Mouse (Mus musculus) CD4-positive, CD25-positive, alpha-beta regulatory T cell, adult 2 months (primary cell): ENCODE measurements around the gene Crim1.

Experiments used
- DNase-seq: peaks from one replicate; pipeline ENCODE4 v3.0.0-alpha.2; 2012; ENCODE audit warnings: low read depth, low spot score

Crim1 gene

DNA sequence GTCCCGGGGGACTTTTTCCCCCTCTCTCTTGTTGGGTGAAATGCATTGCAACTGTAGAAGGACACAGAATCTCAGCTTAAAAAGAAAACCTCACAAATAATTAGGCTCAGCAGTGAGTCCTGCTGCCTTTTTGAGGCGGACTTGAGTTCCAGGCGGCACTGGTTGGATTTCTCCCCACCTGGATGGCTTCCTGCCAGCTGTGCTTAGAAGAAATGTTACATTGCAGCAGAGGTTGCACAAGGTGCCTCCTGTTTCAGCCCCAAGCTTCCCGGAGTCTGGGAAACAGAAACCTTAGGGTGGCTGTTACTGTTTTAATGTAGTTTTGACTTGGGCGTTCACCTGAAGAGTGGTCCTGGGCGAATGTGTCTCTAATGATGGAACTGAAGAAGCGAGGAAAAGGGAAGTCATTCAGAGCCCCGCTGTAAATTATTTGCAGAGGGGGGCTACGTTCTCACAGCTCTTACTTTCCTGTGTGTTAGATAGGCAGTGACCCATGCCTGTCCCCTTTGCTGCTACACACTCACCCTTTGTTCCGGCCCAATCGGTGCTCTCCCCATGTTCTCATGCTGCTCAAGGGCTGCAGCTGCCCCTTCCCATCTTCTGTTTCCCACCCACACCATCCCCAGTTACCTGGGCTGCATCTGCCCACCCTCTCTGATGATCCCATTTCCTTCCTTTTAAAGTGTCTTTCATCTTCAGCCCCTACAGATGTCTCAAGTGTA lies 83.4 kb downstream of the Crim1 start:
- no peak for DNase-seq

GRCm38 (mm10) chr17:78286021-78286420 lies 86.0 kb downstream of the Crim1 start:
- no peak for DNase-seq

DNA sequence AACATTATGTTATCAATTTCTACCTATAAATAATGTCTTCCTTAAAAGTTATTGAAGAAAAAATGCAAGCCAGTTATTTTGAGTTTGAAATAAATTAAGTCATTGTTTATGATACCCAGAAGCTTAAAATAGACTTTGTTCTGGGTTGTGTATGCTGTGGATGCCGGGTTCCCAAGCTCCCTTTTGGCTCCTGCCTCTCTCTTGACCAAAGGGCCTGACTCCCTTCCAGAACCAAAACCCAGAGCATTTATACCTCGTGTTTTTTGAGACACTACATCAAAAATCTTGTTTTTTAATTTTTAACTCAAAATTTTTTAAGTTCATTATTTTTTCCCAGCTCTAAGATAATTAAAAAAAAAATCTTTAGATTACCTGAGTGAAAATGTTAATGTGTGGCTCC lies 87.3 kb downstream of the Crim1 start:
- no peak for DNase-seq

DNA sequence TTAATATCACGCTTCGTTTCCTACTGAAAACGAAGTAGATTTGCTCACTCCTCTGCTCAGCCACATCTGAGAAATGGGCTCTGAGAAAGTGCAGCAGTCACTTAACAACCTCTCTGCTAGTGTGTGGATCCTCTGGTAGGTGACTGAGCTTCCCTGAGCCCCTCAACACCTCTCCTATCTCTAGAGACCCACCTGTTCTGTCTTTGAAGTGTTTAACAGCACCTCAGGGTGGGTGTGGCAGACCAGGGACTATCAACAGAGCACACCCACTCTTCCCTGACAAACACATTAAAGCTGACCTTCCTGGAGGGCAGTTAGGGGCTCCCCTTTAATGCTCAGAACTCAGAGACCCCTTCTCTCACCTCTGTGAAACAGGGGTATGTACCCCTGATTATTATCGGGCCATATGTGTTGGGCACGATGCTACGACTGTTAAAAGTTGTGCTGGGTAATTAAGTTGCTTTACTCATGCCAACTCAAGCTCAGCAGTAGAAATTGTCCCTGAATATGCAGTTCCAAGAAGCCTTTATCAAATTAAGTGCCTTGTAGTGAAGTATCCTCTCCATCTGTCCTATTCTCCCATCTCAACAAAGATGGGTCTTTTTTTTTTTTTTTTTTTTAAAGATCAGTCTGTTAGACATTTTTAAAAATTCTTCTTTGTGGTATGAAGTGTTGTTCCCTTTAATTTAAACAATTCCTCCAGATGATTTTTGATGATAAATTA lies 90.3 kb downstream of the Crim1 start:
- no peak for DNase-seq

DNA sequence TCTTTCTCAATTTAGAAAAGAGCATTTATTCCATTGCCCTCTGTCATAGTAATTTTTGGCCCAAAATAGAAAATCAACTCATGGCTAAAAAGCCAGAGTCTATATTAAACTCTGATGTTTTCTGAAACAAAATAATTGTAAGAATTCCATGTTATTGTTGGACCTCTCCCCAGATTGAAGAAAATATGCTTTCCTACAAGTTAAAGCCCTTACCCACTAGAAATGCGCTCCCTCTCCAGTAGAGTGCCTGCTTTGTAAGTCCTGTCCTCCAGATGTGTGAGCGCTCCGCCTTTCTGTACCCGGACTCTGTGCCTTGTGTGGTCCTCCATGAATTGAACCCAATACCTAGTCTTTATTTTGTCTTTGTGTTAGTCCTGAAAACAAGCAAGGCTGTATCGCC lies 91.0 kb downstream of the Crim1 start:
- no peak for DNase-seq

DNA sequence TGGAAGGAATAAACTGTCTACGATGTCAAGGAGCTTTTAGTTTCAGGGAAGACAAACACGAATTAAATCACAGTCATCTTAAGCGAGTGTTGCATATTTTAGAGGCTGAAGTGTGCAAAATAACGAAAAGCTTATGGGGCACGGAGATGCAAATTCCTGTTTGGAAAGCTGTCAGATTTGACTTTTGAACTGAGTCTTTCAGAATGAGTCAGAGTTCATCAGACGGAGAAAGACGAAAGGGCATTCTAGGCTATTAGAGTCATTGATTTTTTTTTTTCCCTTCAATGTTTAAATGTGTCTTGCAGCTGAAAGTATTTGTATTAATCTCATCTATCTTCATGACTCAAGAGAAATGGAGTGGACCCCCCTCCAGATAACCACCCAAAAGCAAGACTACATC lies 92.3 kb downstream of the Crim1 start:
- no peak for DNase-seq

DNA sequence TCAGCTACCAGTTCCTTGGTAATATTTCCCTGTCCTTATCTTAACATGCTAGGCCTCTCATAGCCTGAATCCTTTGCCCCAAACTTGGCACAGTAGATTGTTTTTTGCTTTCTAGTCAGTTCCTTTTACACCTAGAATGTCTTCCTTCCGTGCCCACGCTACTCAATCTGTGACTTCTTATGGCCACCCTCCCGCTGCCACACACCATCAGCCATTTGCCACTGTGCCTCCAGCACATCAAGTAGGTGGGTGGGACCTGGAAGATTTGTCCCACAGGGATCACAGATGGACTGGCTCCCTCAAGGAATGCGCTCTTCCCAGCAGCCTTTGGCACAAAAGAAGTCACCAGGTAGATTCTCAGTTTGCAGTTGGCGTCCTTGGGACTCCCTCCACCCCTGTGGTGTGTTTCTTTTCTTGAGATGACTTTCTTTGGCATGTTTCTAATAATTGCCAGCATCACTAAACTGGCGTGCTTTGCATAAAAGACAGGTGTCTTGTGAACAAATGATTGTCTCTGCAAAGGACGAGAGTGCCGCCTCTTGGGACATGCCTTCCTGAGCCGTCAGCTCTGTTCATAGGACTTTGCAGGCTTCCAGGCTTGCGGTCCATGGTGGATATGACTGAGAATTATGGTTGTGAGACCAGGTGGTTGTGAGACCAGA lies 92.9 kb downstream of the Crim1 start:
- no peak for DNase-seq

DNA sequence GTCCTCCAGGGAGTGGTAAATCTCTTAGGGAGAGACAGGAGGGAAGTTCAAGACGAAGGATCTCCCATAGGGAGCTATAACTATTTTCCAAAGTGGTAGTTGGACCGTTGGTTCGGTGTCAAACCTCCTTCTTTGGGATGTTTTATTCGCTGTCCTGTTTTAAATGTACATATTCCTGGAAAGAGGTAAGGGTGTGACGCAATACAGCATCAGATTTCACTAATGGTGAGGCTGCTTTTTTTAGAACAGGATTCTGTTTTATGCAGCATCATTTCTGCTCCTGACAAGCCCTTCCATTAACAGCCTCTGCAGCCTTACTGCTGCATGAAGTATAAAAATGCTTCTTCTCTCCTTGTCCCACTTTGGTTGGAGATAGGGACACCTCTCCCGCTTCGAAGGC lies 95.9 kb downstream of the Crim1 start:
- no peak for DNase-seq

DNA sequence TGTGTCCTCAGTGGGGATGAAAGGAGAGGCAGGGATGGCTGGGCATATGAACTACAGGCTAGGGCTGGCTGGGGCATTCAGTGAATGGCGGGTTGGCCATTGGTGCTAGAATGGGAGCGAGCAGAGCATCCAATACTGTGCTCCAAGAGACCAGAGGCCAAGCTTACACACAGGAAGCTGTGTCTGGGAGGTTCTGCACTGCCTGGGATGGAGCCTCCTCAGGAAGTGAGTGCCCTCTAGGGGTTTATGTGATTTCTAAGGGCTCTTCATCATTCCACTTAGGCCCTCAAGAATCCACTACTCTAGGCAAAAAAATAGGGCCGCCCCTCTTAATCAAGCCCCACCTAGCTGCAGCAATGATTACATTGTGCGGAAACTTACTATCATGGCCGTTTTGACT lies 98.1 kb downstream of the Crim1 start:
- peak; percentile 9 for DNase-seq

GRCm38 (mm10) chr17:78298967-78299540 lies 99.0 kb downstream of the Crim1 start:
- DNase-seq = peak; percentile 13

DNA sequence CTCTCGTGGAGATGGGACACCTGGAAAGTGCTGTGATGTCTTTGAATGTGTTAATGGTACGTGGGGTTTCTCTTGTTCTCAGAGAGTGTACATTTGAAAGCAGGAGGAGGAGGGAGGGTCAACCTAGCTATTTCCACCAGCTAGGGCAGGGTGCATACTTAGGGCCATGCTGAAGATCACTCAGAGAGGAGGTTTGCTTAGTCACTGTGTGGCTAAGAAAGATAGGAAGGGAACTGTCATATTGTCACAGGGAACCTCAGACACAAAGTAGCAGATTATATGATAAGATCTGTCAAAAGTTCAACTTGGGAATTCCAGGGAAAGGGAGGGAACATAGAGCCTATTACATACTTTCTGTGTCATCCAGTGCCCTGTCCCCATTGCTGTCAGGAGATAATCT lies 103.0 kb downstream of the Crim1 start:
- DNase-seq = no peak

- peak; percentile 10 for DNase-seq
Observed at GRCm38 (mm10) chr17:78304059-78304458, 104.0 kb downstream of the Crim1 start.

- DNase-seq = no peak
Observed at GRCm38 (mm10) chr17:78306434-78306833, 106.4 kb downstream of the Crim1 start.

DNA sequence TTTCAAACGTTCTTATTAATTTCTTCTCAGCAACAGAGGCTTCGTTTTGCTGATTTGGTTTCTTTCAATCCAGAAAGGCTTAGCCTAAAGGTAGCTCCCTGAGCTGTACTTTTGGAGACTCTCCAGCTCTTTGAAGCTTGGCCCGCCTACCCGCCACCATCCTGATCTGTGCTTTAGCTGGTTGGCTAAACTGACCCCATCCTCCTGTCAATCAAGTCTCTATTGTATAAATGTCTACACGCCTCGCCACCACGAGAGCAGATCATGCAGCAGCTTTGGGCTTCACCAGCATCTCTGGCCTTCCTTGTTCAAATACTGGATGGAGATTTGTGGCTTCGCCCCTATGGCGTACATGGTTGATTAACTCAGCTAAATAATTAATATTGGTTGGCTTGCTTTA lies 108.2 kb downstream of the Crim1 start:
- no peak for DNase-seq

DNA sequence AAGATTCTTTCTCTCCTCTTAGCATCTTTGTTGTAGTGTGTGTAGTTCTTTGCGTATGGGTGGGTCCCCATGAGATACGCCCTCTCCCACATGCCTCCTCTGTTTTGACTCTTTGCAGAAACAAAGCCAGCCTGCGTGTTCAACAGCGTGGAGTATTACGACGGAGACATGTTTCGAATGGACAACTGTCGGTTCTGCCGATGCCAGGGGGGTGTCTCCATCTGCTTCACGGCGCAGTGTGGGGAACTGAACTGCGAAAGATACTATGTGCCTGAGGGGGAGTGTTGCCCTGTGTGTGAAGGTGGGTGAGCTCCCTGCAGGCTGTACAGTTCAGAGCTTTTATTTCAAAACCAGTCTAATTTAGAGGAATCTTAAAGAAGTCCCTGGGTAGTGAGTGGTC lies 113.0 kb downstream of the Crim1 start:
- DNase-seq = no peak

GRCm38 (mm10) chr17:78313612-78314011 lies 113.6 kb downstream of the Crim1 start:
- DNase-seq = no peak

DNA sequence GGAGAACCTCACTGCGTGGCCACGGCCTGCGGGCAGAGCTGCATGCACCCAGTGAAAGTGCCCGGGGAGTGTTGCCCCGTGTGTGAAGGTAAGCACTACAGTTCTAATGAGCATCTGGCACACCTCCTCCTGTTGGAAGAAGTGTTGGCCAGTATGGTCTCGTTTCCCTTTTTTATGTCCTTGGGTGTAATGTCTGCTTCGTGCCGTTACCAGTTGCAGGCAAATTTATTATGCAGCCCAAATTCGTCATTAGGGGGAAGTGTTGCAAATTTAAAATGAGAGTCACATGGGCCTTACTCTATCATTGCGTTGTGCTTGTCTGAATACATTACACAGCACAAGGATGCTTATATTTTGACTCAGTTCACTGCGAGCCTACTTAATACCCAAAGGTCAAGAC lies 115.6 kb downstream of the Crim1 start:
- no peak for DNase-seq

DNA sequence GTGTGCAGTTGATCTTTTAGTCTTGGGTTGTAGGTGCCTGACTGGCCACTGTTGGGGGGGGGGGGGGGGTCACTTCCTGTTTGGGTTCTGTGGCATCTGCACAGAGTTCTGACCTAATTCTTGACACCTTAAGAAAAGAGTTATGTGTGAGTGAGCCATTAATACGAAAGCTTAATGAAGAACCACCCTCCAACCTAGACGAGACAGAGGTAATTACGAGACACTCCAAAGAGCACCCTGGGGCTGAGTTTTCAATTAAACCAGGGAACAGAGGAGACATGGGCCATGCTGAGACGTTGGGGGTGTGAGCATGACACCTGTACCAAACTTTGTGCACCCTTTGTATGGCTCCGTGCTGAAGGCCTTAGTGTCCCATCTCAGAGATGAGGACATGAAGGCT lies 117.3 kb downstream of the Crim1 start:
- no peak for DNase-seq

DNA sequence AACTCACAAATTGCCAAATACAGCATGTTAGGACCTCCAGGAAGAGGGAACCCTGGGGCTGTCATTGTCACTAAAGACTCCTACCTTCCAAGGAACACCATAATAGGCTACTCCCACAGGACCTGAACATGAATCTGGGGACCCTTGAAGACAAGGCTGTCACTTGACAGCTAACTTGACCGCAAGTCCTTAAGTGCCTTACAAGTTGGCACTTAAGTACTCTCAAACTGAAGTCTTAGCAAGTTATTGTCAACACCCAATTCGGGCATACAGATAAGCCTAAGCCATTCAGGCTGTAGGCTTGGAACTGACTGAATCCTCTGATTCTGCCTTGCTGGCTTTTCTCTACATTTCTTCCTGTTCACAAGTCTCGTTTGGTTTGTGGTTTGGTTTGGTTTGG lies 118.8 kb downstream of the Crim1 start:
- DNase-seq = no peak

DNA sequence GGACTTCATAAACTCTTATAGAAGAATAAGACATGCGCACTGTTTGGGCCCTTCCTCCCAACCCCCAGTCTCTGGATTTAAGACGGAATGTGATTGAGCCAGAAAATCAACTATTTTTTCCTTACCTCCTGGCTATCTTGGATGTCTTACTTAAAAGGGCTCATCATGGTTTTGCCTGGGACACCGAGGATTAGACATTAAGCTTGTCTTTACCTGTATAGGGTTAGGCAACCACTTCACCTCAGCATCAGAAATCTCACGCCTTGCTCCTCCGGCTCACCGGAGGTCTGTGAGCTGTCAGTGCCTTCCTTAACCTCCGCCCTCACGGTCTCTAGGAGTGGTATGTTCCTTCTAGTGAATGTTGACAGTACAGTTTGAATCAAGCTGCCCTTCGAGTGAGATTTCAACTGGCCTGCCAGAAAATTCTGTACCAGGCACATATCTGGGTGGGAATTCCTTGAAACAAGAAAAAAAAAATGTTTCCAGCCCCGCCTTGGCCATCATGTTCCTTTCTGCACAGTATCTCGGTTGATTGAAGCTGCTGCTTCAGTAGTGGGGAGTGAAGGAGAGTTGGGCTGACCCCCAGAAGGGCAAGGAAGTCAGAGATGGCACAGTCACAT lies 121.3 kb downstream of the Crim1 start:
- DNase-seq = no peak

DNA sequence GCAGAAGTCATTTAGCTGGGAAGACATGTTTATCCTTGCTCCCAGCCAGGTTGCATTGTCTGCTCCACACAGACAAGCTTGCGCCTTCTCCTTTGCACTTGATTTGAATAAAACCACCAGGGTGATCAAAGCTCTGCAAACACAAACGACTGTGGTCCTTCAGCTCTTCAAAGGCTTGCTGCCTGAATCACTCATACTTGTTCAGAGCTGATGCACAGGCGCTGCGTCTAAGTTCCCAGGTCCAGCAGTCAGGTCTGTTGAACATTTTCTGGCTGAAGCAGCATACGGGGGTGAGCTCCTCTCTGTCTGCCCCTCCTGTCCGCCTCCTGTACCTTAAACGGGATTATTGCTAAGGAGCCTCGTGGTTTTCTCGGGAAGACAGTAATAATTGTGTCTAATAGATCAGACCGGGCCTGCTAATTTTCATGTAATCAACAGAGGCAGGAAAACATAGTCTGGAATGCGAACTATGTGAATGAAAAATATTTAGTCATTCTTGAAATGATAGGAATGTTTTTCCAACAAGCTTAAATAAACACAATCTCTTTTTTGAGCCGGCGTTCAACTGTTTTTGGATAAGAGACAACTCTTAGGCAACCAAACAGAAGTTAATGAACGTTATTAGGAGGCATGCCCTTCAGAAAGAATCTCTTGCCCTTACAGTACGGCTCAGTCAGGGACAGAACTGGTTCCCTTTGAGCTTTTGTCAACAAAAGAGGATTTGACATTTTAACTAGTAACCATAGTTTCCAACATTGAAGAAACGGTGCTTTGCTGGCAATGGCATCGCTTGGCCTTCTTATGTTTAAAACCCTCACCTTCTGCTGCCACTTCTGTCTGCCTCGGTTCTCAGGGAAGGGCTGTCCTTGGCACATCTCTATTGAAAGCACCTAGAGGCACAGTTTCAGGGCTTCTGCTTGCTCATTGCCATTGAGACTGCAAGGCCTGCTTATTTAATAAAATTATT lies 122.6 kb downstream of the Crim1 start:
- no peak for DNase-seq
